Mouse (Mus musculus) neural tube, embryonic 12.5 days (tissue): Measurements from ENCODE around the gene Tbc1d2. TPM values are rescaled to one million over a fixed set of nuclear protein-coding genes. Genes with fewer than 3 reads are reported as not detected.

Experiments used
- ATAC-seq: fragments of 200-750 bp; cut with Nextera tagmentation; 2 replicates; pipeline ENCODE4 v1.8.0; 2017; ENCODE audit warnings: low read depth, mild to moderate bottlenecking, moderate TSS enrichment, moderate library complexity; ENCODE audit not compliant: low FRiP score
- H3K27ac ChIP-seq: fragments of 300-500 bp; sonication (generic); 2 replicates; pipeline ENCODE4 v1.5.1; 2016
- H3K27me3 ChIP-seq: fragments of 300-500 bp; sonication (generic); replicated peaks from 2 replicates; pipeline ENCODE4 v1.6.1; 2016; ENCODE audit warnings: mild to moderate bottlenecking
- H3K36me3 ChIP-seq: fragments of 300-500 bp; sonication (generic); 2 replicates; pipeline ENCODE4 v1.6.1; 2016; ENCODE audit warnings: mild to moderate bottlenecking
- H3K4me1 ChIP-seq: fragments of 300-500 bp; sonication (generic); 2 replicates; pipeline ENCODE4 v1.6.1; 2016
- H3K4me2 ChIP-seq: fragments of 300-500 bp; sonication (generic); replicated peaks from 2 replicates; pipeline ENCODE4 v1.6.1; 2016; ENCODE audit warnings: mild to moderate bottlenecking
- H3K4me3 ChIP-seq: fragments of 300-500 bp; sonication (generic); 2 replicates; pipeline ENCODE4 v1.5.1; 2016
- H3K9ac ChIP-seq: fragments of 300-500 bp; sonication (generic); 2 replicates; pipeline ENCODE4 v1.6.1; 2016; ENCODE audit warnings: mild to moderate bottlenecking
- H3K9me3 ChIP-seq: fragments of 300-500 bp; sonication (generic); 2 replicates; pipeline ENCODE4 v1.6.1; 2016; ENCODE audit warnings: mild to moderate bottlenecking
- WGBS: fragments of 180-500 bp; shearing (Covaris S2); methylation state at CpG from one replicate; pipeline ENCODE4 v1.1.7; 2016; 5-methylcytosine and 5-hydroxymethylcytosine counted together
- polyA plus RNA-seq: library from polyadenylated mRNA; unstranded; fragments of >200 nt; fragmentation: Nextera tagmentation; extraction: Ambion mirVana; gene quantifications from 2 replicates; pipeline ENCODE4 v1.2.1, GENCODE M21; 2016

Tbc1d2 gene
- polyA plus RNA-seq, 1 experiment from 2014 or later, result 1.5 TPM

DNA sequence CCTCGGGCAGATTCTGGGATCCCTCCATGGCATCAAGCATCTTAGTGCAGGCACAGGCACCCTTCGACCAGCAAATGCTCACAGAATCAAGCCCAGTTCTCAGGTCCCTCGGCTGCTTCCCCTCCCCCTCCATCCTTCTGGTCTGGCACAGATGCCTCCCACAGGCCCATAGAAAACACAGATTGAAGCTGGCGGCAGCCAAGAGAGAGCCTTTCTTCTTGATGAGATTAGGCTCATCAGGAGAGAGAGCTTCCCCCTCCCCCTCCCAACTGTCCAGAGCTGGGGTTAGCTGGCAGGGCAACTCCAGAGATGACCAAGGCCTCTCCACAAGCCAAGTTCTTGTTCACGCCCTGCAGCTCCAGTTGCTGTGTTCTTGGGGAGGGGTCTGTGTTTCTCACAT is 80.3 kb downstream of the Tbc1d2 start:
- H3K27ac ChIP-seq, result no peak overlapping the region
- no peak overlapping the region for H3K9ac ChIP-seq
- 0 out of 2 replicates have a peak, but pooled peaks cover 5% of the 10 kb centered on the region for H3K4me1 ChIP-seq
- WGBS, result 43% methylated on average over 5 of the region's 5 CpGs
- H3K4me3 ChIP-seq, result no peak overlapping the region
- no peak overlapping the region for H3K4me2 ChIP-seq
- no peaks in the 10 kb centered on the region for H3K27me3 ChIP-seq
- no peaks in the 10 kb centered on the region for H3K36me3 ChIP-seq
- ATAC-seq, result no peak
- 0 out of 2 replicates have a peak, but pooled peaks cover 3% of the 10 kb centered on the region for H3K9me3 ChIP-seq

DNA sequence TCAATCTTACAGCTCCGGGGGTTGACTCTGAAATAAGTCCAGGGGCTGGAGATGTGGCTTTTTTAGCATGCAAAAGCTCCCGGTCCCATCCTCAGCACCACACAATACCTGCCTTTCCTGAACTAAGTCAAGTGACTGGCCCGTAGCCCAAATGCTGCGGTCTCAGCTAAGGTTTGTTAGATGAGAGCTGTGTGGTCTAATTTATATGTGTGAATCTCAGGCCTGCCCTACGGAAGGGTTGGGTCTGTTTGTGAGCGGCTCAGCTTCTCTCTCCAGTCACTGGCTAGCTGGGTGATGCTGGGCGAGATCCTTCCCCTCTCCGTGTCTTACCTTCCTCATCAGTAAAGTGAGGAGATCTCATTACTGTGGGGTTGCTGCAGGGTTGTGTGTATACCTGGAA is 81.8 kb downstream of the Tbc1d2 start:
- Histone ChIP-seq H3K9ac (no peak overlapping the region), H3K27me3 (no peaks in the 10 kb centered on the region), H3K27ac (no peak overlapping the region), H3K4me1 (0 out of 2 replicates have a peak, but pooled peaks cover 5% of the 10 kb centered on the region), H3K36me3 (no peaks in the 10 kb centered on the region), H3K4me3 (no peak overlapping the region), H3K4me2 (no peak overlapping the region), H3K9me3 (0 out of 2 replicates have a peak, but pooled peaks cover 3% of the 10 kb centered on the region)
- WGBS, result 91% methylated on average over 8 of the region's 8 CpGs
- ATAC-seq, result no peak

DNA sequence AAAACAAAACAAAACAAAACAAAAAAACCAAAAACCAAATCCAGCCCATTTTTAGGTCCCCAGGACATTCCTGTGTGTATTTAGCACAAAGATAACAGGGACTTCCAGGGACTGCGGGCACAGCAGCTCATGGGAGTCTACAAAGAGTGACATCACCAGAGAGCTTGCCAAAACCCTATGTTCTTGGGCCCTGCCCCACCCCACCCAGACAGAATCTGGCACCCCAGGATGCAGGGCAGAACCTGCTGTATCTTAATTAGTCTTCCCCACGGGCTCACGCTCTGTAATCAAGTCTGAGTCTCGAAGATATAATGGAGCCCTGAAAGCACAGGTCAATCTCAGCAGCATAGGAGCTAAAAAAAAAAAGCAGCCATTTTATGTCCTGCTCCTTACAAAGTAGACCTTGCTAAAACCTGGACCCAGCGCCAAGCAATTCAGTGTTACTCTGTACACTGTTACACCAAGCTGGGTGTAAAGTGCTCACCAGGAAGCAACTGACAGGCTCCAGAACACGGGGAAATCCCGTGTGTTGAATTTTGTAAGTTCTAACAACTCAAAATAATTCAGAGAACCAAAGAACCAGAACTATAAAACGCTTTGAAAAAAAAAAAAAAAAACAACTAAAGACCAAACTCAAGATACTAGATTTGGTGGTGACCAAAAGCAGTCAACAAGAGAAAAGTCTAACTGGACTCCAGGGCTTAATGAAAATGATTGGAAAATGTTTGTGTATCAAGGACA is 82.9 kb downstream of the Tbc1d2 start:
- Histone ChIP-seq H3K27ac (no peak overlapping the region), H3K9me3 (0 out of 2 replicates have a peak, but pooled peaks cover 3% of the 10 kb centered on the region), H3K4me2 (no peak overlapping the region), H3K4me3 (no peak overlapping the region), H3K36me3 (no peaks in the 10 kb centered on the region), H3K9ac (no peak overlapping the region), H3K27me3 (no peaks in the 10 kb centered on the region), H3K4me1 (0 out of 2 replicates have a peak, but pooled peaks cover 5% of the 10 kb centered on the region)
- WGBS, result 81% methylated on average over 8 of the region's 8 CpGs
- ATAC-seq, result no peak

DNA sequence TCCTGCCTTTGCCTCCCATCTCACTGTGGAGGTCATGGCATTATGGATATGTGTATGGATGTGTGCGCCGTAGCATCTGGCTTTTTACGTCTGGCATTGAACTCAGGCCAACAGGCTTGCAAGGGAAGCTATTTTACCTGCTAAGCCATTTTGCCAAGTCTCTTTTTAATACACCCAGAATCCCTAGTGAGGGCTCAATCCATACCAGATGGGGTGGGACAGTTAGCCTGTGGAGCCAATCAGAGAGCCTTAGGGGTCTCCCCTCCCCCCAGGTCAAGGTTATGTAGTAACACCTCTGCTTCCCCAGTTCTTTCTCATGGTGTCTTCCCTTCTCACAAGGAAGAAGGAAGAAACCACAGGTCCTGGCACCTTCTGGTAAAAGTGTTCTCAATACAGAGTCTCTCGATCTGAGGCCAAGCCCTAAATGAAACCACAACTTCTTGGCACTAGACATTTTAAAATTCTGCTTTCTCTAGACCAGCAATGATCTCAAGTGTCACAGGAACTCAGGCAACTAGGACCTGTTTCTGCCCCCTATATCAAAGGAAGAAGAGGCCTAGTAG is 84.5 kb downstream of the Tbc1d2 start:
- no peak overlapping the region for H3K27ac ChIP-seq
- no peak for ATAC-seq
- H3K9me3 ChIP-seq, result no peaks in the 10 kb centered on the region
- 0 out of 2 replicates have a peak, but pooled peaks cover 5% of the 10 kb centered on the region for H3K4me1 ChIP-seq
- H3K4me2 ChIP-seq, result no peak overlapping the region
- no peaks in the 10 kb centered on the region for H3K36me3 ChIP-seq
- no peak overlapping the region for H3K4me3 ChIP-seq
- 95% methylated on average over 4 of the region's 4 CpGs for WGBS
- H3K27me3 ChIP-seq, result no peaks in the 10 kb centered on the region
- no peak overlapping the region for H3K9ac ChIP-seq

DNA sequence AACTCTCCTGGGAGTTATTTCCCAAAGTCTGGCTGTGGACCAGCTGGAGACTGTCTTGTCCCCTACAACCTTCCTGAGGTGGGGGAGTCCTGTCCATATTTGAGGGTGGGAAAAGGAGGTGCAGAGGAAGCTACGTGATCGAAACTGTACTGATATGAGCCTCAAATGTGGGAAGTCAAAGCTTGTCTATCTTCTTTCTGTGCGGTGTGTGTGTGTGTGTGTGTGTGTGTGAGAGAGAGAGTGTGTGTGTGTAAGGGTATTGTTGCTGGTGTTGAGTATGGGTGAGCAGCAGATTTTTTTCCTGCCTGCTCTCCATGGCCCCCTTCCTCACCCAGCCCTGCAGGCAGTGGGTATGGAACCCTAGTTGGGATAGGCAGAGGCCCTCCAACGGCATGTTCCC is 85.8 kb downstream of the Tbc1d2 start:
- Histone ChIP-seq H3K4me2 (no peak overlapping the region), H3K9ac (no peak overlapping the region), H3K9me3 (no peaks in the 10 kb centered on the region), H3K36me3 (no peaks in the 10 kb centered on the region), H3K4me3 (no peak overlapping the region), H3K27ac (no peak overlapping the region), H3K27me3 (no peaks in the 10 kb centered on the region), H3K4me1 (no peaks in the 10 kb centered on the region)
- ATAC-seq, result no peak
- 91% methylated on average over 4 of the region's 4 CpGs for WGBS

DNA sequence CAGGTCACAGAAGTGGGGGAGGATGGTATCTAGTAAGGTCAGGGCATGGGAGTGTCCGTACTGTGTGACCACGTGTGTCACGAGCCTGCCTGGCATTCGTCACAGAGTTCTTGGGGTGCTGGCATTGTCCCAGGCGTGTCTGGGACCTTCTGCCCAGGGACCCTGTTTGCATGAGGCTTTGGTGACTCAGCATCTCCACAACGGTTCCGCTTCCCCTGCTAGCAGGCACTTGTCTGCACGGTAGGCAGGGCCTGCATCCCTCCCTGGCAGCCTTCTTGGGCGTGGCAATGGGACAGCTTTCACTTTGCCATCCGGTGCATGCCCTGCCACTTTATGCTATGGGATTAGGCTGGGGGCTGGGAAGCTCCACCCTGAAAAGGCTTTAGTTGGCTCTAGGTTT is 86.2 kb downstream of the Tbc1d2 start:
- H3K4me2 ChIP-seq, result no peak overlapping the region
- no peak overlapping the region for H3K27ac ChIP-seq
- H3K27me3 ChIP-seq, result no peaks in the 10 kb centered on the region
- ATAC-seq, result no peak
- no peaks in the 10 kb centered on the region for H3K9me3 ChIP-seq
- no peak overlapping the region for H3K4me3 ChIP-seq
- H3K36me3 ChIP-seq, result no peaks in the 10 kb centered on the region
- WGBS, result 74% methylated on average over 10 of the region's 10 CpGs
- no peaks in the 10 kb centered on the region for H3K4me1 ChIP-seq
- H3K9ac ChIP-seq, result no peak overlapping the region

DNA sequence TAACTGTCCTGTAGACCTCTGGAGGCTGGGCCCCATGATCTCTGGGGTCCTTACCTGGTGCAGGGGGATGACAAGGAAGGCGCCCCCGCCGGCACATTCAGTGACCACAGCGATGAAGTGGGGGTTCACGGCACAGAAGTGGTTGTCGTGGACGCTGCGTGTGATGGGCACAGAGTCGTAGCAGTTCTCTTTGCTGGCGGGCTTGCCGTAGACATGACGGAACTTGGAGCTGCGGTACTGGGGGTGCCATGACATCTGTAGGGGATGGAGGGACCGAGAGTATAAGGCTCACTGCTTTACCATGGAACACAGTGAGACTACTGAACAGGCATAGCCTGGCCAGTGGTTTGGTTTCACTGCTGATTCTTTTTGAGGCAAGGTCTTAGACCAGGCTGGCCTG is 87.2 kb downstream of the Tbc1d2 start:
- Histone ChIP-seq H3K4me3 (no peak overlapping the region), H3K9ac (no peak overlapping the region), H3K27ac (no peak overlapping the region), H3K36me3 (no peaks in the 10 kb centered on the region), H3K27me3 (no peaks in the 10 kb centered on the region), H3K9me3 (no peaks in the 10 kb centered on the region), H3K4me2 (no peak overlapping the region), H3K4me1 (no peaks in the 10 kb centered on the region)
- 93% methylated on average over 14 of the region's 14 CpGs for WGBS
- no peak for ATAC-seq

DNA sequence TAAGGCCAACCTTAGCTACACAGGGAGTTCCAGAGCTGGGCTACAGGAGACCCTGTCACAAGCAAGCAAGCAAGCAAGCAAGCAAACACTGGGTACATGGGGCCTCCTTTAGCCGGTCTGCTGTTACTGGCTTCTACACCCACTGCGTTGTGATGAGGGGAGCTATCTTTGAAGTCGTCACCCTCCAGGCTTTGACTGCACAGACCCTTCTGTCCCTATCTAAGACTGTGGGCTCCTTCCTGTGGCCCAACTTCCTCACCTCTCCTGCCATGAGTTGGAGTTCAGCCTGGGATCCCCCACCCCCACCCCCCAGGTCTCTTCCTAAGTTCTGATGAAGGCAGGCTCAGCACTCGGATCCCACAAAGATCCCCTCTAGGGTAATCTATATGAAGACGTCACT is 88.0 kb downstream of the Tbc1d2 start:
- Histone ChIP-seq H3K36me3 (no peaks in the 10 kb centered on the region), H3K27me3 (no peaks in the 10 kb centered on the region), H3K9me3 (no peaks in the 10 kb centered on the region), H3K4me3 (no peak overlapping the region), H3K9ac (no peak overlapping the region), H3K4me2 (no peak overlapping the region), H3K4me1 (no peaks in the 10 kb centered on the region), H3K27ac (no peak overlapping the region)
- 84% methylated on average over 5 of the region's 5 CpGs for WGBS
- no peak for ATAC-seq

DNA sequence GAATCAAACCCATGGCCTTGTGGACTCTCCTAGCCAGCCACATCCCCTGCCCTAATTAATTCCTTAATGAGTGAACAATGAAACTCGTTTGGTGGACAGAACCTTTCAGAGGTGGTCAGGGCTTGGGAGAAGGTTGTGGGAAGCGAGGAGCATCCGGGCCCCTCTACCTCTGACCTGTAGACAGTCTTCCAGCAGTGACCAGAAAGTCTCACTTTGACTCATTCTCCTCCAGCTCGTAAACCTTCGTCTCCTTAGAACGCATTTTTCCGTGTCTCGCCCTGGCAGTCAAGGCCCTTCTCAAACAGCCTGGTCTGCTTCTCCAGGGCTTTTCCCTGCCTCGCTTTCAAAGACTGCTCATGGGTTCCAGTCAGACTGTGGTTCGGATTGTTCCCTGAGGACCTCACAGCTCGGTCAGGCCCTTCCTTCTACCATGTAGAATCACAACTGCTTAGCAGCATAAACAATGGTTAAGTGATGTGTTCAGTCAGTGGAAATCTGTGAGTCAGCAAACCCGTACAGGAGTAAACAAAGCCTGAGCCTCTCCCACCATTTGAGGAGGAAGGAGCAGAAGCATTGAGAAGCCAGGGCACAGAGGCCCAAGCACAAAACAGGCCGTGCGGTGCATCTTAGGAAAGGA is 89.8 kb downstream of the Tbc1d2 start:
- WGBS, result 79% methylated on average over 14 of the region's 14 CpGs

DNA sequence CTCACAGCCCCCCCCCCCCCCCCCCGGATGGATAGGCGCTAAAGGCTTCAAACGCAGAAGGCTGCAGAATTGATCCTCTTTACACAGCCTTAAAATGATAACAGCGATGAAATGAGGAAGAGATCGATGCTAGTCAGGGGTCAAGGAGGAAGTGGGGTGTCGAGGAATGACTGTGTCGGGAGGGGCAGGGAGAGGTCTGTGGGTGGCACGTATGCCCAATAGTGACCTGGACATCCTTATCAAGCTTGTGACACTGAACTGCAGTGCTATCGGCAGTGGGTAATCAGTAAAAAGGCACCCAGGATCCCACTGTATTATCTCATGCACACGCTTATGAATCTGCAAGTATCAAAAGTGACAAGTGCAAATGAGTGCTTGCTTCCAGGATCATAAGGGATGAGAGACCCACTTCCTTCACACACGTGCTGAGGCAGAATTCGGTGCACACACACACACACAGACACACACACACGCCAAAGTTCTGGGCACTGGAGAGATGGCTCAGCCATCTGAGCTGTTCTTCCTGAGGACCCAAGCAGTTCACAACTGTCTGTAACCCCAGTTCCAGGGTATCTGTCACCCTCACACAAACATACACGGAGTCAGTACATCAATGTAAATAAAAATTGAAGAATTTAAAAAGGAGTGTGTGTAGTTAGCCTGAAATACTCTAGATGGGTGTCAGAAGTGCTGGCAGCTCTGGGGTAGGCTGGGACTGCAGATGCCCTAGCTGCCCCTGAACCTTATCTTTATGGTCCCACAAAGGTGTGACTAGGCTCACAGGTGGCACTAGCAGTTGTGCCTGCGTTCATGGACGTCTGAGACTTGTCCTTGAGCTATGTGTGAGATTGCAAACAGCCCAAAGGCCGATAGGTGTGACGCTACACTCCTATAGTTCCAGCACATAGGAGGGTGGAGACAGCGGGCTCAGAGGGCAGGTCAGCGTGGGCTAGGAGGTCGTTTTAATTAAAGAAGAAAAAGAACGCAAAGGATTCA is 91.0 kb downstream of the Tbc1d2 start:
- Histone ChIP-seq H3K4me1 (no peaks in the 10 kb centered on the region), H3K9me3 (no peaks in the 10 kb centered on the region), H3K4me2 (no peak overlapping the region), H3K36me3 (no peaks in the 10 kb centered on the region), H3K9ac (no peak overlapping the region), H3K4me3 (no peak overlapping the region), H3K27me3 (no peaks in the 10 kb centered on the region), H3K27ac (no peak overlapping the region)
- WGBS, result 80% methylated on average over 22 of the region's 22 CpGs
- ATAC-seq, result no peak

More for the DNA sequence above, 89.8 kb downstream of the Tbc1d2 start:
- H3K27me3 ChIP-seq, result no peaks in the 10 kb centered on the region
- H3K4me1 ChIP-seq, result no peaks in the 10 kb centered on the region
- no peak overlapping the region for H3K4me3 ChIP-seq
- H3K4me2 ChIP-seq, result no peak overlapping the region
- no peaks in the 10 kb centered on the region for H3K9me3 ChIP-seq
- H3K27ac ChIP-seq, result no peak overlapping the region
- no peak for ATAC-seq
- no peaks in the 10 kb centered on the region for H3K36me3 ChIP-seq
- H3K9ac ChIP-seq, result no peak overlapping the region

DNA sequence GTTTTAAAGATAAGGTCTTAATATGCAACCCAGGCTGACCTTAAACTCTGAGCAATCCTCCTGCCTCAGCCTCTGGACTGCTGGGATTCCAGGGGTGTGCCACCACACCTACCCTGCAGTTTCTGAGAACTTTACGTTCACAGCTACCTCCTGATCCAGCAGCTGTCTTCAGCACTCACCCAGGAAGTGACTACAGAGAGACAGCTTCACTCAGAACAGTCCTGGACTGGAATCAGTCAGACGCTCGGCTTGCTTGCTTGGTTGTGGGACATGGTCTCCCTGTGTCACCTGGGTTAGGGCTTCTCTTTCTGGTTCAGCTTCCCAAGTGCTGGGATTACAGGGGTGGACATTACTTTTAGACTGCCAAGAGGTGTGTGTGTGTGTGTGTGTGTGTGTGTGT is 93.1 kb downstream of the Tbc1d2 start:
- no peaks in the 10 kb centered on the region for H3K36me3 ChIP-seq
- ATAC-seq, result no peak
- H3K4me1 ChIP-seq, result no peaks in the 10 kb centered on the region
- H3K27ac ChIP-seq, result no peak overlapping the region
- no peak overlapping the region for H3K4me3 ChIP-seq
- 80% methylated on average over 3 of the region's 3 CpGs for WGBS
- H3K4me2 ChIP-seq, result no peak overlapping the region
- no peaks in the 10 kb centered on the region for H3K27me3 ChIP-seq
- no peak overlapping the region for H3K9ac ChIP-seq
- H3K9me3 ChIP-seq, result no peaks in the 10 kb centered on the region

DNA sequence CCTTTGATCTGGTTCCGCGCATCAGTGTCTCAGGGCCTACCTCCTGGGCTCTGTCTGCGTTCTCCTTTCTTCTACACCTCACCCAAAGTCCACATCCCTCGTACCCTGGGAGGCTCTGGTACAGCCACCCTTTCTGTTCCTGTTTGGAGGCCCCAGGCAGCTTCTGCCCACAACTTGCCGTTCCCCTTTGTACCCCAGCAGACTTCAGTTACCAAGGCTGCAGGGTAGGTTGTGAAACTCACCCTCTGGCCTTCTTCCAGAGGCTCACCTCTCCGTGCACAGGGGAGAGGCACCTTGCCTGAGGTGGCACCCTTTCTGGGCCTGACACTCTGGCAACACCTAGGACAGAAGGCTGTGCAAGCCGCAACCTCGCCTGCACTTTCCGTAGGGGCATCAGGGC is 94.2 kb downstream of the Tbc1d2 start:
- Histone ChIP-seq H3K27ac (no peak overlapping the region), H3K4me2 (no peak overlapping the region), H3K9ac (no peak overlapping the region), H3K9me3 (no peaks in the 10 kb centered on the region), H3K4me3 (no peak overlapping the region), H3K36me3 (no peaks in the 10 kb centered on the region), H3K27me3 (no peaks in the 10 kb centered on the region), H3K4me1 (no peaks in the 10 kb centered on the region)
- ATAC-seq, result no peak
- 90% methylated on average over 9 of the region's 9 CpGs for WGBS
